Mouse (Mus musculus) mesoderm, embryonic 11.5 days (tissue): Measurements from ENCODE around the gene Gm17617.

Experiments
- DNase-seq: peaks from one replicate; pipeline ENCODE4 v3.0.0-alpha.2; 2012; ENCODE audit warnings: low read depth, low spot score

Gm17617 gene

DNA sequence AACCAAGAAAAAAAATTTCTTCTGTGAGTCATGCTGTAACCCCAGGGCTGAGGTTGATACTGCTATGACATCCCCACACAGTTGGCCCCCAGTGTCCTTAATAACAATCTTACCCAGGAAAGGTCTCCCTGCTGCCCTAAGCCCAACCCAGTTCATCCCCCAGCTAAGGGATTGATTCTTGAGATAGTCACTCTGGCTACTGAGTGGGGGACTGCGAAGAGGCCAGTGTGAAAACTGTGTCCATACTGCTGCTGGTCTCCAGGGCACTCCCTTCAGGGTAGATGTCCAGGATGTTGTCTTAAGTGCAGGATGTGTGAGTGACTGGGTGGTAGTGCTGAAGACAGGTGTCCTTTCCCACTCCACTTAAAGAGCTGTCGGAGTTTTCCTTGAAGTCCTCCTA lies at the start of gene Gm17617:
Gm17617 (minus strand) TSS at position 101 of the 400 bp plus-strand sequence.
- no peak for DNase-seq

DNA sequence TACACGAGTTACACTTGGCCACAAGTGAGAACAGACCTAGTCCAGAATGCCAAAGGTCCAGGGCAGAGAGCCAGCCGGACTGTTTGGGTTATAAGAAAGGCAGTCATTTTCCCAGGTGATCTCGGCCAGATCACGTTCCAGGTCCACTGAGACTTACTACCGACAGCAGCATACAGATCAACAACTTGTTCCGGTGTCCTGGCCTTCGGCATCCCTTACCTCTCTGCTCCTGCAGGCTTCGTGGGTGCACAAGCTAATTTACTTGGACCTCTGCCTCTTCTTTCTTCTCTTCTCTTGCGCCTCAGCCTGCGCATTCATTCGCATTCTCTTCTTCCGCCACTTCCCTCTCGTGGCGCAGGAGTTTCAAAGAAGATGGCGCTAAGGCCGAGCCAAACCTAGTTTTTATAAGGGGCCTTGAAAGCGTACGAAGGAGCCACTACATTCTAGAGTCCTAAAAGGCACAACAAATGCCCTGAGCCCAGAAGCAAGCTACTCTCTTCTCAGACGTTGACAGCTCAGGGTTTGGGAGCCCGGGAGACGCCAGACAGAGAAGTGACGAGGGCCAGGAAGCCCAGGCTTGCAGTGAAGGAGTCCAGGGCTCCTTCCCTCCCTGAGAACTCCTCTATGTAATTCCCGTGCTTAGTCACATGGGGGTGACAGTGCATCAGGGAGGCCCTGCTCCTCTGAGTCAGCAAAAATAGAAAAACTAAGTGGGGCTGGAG lies 49.0 kb upstream of the Gm17617 start:
- DNase-seq, result peak; percentile 64

DNA sequence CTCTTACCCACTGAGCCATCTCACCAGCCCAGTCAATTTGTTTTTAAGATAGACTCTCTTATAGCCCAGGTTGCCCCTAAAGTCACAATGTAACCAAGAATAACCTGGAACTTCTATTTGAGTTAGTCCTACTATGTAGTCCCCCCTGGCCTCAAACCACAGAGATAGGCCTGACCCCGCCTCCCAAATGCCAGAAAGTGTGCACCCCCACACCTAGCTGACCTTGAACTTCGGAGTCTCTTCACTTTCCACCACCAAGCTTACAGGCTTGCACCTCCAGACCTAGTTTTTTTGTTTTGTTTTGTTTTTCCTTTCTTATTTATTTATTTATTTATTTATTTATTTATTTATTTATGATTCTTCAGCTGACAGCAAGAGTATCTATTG lies 48.4 kb upstream of the Gm17617 start:
- DNase-seq, result no peak

DNA sequence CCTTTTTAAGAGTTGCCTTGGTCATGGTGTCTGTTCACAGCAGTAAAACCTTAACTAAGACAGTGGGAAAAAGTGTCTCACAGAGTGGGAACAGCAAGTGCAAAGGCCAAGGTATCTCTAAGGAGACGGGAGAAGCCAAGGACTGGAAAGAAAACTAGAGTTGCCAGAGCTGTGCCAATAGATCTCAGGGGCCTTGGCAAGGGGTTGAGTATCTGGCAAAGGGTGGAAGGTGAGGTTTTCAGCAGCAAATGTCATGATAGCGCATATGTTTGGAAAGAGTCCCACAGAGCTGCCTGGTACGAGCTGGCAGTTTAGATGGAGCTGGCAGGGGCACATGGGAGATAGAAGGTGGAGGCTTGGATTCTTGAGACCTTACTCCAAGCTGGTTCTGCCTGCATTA lies 46.2 kb upstream of the Gm17617 start:
- no peak for DNase-seq

DNA sequence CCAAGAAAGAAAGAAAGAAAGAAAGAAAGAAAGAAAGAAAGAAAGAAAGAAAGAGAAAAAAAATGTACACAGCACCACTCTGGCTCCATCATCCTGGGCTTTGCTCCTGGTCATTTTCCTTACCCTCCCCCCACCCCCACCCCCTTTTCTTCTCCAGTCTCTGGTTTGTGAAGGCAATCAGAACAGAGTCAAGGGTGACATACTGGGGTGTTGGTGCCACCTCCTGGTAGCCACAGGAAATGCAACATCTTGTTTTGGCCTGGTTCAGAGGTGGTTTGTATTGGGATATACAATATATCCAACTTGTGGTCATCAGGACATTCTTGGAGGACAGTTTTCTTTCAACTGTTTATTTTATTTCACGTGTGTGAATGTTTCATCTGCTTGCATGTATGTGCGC lies 45.2 kb upstream of the Gm17617 start:
- DNase-seq, result peak; percentile 86

DNA sequence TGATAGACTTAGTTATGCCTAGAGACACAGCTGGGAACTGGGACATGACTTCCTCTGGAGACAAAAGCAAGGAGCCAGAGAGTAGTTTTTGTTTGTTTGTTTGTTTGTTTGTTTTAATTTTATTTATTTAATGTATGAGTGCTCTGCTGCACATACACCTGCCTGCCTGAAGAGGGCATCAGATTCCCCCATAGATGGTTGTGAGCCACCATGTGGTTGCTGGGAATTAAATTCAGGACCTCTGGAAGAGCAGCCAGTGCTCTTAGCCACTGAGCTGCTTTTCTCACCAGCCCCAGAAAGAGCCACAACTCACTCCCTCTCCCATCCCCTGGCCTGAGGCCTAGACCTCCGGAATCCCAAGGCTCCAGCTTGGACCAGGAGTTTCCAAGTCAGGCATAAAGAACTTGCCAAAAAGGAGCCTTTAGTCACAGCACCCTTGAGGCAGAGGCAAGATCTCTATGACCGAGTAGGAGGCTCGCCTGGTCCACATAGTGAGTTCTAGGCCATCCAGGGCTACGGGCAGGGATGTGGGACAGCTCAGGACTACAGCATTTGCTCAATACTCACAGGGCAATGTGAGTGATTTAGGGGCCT lies 44.7 kb upstream of the Gm17617 start:
- DNase-seq, result no peak

DNA sequence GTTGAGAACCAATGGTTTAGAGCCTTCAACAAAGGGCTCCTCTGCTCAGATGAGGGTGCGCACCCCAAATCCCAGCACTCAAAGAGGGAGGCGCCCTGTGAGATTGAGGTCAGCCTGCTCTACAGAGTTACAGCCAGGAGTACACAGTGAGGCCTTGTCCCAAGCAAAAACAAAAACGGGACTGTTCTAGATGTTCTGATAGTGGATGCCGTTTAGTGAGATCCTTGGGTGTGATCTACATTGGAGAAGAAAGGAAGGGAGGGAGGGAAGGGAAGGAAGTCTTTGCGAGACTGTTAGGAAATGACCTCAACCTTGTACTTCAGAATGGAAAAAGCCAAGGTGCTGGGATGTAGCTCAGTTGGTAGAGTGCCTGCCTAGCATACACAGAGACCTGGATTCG lies 42.9 kb upstream of the Gm17617 start:
- no peak for DNase-seq

DNA sequence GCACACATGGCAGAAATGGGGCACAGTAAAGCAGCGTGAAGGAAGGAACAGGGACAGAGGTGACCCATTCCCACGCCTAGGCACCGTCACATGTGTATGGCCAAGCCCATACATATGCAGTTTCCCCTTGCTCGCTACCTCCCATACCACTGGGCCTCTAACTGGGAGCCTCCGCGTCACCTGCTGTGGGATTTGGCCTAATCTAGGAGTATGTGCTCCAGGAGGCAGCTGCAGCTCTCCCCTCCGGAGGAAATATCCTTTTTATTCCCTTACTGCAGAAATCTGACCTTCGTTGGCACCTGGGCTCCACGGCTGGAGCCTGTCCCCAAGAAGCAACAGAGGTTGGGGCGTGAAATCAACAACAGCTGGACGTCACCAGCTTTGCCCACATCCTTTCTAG lies 41.0 kb upstream of the Gm17617 start:
- peak; percentile 25 for DNase-seq

DNA sequence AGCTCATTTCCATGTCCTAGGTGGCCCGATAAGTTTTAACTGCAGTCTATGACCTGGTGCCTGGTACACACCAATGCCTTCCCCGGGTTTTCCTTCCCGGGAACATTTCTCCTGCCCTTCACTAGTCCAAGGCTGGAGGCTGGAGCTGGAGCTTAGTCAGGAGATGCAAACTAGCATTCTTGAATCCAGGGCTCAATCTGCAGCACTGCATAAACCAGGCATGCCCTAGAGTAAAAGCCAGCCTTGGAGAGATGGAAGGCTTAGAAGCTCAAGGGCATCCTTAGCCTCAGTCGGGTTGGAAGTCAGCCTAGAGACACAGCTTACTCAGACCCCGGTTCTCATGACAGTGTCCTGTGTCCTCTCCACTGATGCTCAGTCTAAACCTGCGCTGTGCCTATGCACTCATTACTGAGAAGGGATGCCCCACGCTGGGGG lies 39.0 kb upstream of the Gm17617 start:
- no peak for DNase-seq

DNA sequence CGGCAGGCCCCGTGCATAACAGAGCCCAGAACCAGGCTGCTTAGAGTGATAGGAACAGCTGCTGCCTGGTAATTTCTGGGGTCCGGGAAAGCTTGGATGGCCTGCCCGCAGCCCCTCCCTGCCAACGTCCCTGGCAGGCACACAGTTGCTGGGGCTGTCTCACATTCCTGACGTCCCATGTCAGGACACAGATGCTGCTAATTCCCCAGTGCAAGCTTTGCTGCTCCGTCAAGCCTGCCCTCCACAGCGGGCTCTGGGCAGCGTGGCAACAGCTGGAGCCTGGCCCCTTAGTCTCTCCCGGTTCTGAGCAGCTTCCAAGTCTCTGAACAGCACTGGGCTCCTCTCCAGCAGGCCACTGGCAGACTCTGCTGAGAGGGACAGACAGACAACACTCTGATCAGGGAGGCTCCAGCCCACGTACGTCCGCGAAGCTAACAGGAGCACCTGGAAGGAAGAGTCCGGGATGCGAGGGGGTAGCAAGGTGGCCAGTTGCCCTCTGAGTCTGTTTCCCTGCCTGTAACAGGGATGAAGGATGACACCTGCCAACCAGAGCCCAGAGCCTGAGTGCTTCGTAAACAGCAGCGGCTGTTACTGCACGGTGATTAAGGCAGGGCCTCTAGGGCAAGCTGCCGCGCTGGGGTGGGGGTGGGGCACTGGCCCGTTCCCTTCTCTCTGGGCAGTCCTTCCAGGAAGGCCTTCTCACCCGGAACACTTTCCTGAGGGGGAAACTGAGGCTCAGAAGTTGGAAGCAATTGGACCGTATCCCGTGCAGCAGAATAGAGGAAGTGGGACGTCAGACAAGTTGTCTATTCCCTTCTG lies 38.4 kb upstream of the Gm17617 start:
- peak; percentile 76 for DNase-seq

DNA sequence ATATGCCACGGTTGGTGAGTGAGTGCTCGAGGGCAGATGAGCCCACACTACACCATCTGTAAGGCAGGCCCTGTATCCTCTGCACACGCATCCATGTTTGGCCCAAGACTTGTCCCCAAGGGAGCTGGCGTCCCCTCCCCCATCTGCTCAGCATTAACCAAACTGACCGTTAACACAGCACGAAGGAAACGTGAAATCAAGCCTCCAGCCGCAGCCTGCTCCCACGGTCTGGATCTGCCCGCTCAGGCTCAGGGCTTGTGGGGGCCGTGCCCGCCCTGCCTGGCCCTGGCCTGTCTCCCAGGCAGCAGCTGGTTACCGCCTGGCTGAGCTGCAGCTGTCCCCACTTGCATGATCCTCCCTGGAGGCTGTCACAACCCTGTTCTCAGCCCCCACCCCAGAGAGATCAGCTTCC lies 35.6 kb upstream of the Gm17617 start:
- peak; percentile 49 for DNase-seq

DNA sequence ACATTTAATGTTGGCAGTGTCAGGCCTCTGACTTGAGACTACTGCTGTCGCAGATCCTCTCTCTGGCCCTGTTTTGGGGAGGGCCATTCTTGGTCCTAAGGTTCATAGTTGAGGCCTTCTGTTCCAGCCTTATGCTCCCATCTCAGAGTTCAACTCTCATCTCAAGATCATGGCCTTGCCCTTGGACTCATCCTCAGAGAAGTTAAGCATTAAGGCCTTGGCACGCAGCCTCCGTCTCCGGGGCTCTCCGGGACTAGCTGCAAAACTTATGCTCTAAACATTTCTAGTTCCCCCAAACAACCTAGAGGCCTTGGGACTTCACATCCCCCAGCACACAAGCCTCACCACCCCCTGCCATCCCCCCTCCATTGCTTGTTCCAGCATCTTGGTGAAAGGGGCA lies 34.9 kb upstream of the Gm17617 start:
- no peak for DNase-seq

DNA sequence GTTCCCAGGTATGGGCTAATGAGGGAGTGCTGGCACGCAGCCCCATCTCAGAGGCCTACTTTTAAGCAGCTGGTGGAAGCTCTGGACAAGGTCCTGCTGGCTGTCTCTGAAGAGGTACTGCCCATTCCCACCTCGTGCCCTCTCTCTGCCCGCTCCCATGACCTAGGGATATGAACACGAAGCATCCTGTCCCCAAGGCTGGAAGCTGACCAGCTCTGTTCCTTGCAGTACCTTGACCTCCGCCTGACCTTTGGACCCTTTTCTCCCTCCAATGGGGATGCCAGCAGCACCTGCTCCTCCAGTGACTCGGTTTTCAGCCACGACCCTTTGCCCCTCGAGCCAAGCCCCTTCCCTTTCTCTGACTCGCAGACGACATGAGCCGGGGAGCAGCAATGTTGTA lies 34.5 kb upstream of the Gm17617 start:
- DNase-seq, result no peak

DNA sequence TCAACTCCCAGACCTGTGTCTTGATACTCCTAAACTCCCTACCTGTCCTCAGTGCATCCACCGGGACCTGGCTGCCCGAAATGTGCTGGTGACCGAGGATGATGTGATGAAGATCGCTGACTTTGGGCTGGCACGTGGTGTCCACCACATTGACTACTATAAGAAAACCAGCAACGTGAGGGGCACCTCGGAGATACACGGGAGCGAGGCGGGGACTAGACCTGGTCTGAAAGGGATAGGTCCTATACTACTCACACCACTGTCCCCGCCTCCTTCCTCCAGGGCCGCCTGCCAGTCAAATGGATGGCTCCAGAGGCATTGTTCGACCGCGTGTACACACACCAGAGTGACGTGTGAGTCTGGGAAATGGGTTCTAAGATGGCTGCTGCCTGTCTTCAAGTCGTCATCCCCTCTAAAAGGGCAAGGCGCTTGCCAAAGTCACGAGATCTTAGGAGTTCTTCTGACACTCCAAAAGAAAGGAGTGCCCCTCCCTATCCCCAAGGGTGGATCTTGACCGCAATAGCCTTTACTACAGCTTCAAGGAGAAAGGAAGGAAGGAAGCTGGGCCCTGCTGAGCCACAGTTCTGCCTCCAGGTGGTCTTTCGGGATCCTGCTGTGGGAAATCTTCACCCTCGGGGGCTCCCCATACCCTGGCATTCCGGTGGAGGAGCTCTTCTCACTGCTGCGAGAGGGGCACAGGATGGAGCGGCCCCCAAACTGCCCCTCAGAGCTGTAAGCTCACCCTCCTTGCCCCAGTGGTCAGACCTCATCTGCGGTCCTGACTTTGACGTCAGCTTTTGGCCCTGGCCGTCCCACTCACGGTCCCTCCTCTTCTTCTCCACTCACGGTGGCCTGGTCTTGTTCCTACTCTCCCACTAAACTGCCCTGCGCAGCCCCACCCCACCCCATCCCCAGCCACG lies 33.7 kb upstream of the Gm17617 start:
- DNase-seq, result no peak

DNA sequence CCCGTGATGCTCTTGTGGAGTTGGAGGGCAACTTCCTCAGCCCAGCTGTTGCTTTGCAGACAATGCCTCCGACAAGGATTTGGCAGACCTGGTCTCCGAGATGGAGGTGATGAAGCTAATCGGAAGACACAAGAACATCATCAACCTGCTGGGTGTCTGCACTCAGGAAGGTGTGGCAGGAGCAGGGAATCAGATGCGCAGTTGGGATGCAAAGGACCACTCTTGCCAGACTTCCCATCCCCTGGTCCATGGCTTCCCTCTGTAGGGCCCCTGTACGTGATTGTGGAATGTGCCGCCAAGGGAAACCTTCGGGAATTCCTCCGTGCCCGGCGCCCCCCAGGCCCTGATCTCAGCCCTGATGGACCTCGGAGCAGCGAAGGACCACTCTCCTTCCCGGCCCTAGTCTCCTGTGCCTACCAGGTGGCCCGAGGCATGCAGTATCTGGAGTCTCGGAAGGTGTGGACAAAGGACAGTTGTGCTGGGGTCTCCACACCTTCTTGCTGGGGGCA lies 32.5 kb upstream of the Gm17617 start:
- DNase-seq, result no peak

DNA sequence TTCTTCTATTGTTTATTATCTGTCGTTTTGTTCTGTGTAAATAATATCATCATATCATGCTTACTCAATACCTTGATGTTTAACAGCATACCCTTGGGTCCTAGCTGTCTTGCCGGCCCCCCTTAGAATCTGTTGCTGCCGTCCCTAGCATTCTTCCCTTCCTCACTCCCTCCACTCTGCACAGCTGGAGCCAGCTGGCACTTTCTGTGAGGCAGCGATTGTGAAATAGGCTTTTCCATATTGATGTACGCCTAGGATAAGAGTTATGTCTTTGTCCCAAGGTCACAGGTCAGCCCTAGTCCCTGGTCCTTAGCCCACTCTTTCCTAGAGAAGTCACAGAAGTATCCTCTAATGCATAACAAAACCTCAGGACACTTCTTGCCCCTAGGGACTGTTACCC lies 30.2 kb upstream of the Gm17617 start:
- no peak for DNase-seq

DNA sequence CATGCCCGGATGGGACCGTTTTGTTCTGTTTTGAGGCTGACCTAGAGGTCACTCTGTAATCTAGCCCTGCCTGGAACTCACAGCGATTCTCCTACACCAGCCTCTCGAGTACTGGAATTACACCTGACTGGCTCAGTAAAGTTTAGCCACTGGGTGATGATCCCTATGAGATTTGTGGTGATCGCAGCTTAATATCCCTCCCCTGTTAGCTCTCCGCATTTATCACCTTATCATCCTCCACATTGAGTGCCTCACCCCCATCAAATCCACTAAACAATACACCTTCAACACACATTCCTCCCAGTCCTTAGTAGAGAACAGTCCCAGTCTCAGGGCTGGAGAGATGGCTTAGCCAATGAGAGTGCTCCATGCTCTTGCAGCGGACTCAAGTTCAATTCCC lies 29.0 kb upstream of the Gm17617 start:
- no peak for DNase-seq

DNA sequence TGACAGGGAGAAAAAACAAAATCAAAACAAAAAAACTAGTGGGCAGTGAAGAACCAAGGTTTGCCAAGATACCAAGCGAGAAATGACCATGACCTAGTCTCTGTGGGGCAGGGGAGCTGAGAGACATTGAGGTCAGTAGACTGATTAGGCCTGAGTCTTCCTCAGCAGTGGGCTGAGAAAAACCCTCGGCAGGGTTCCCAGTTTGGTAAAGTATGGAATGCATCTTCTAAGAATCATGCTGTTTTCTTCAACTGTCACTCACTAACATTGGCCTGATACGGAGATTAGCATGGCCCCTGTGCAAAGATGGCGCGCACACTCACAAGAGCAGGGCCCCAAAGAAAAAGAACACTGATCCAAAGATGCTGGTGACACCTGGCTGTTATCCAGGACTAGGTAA lies 20.6 kb upstream of the Gm17617 start:
- no peak for DNase-seq

DNA sequence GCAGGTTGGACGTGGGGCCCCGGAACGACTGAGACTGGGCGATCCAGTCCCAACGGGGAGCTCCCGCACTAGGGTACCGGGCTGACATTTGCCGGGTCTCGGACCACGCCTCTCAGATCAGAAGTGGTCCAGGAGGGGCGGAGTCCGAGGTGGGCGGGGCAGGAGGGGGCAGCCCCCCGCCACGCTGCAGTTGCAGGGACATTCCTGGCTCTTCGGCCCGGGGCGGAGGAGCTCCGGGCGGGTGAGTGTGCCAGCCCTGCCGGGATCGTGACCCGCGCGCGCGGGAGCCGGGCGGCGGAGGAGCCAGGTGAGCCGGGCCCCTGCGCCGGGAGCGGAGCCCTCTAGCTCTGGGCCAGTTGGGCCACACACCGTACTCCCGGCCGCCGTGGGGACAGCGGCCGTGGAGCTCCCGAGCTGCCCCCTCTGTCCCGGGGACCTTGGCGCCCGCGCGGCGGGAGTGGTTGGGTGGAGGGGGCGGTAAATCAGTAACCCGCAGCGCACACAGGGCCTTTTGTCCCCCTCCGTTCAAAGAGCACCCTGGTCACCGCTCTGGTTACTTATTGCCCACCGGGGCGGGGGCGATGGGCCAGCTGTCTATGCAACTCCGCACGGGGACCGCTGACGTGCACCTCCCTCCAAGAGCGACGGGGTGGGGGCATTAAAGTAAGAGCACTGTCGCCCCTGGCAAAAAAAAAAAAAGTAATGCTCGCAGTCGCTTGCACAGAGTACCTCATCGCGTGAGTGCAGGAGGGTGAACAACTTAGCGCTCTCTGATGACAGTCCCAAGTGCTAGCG lies 19.5 kb upstream of the Gm17617 start, which contains the start of gene Fgfr4:
Fgfr4 (plus strand) TSS at position 20 of the 795 bp plus-strand sequence.
- peak; percentile 75 for DNase-seq

DNA sequence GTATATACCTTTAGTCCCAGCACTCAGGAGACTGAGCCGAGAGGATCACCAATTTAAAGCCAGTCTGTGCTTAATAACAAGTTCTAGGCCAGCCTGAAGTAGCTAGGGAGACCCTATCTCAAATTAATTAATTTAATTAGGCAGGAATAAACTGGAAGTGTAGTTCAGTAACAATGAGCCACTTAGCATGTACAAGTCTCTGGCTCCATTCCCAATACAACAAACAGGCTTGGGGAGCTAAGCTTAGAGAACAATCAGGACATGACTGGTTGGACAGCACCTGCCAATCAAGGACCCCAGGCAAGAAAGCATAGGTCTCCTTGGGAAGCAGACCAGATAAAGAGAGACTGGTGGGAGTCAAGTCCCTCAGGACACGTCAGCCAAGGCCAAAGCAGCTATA lies 6.9 kb upstream of the Gm17617 start:
- DNase-seq, result no peak

DNA sequence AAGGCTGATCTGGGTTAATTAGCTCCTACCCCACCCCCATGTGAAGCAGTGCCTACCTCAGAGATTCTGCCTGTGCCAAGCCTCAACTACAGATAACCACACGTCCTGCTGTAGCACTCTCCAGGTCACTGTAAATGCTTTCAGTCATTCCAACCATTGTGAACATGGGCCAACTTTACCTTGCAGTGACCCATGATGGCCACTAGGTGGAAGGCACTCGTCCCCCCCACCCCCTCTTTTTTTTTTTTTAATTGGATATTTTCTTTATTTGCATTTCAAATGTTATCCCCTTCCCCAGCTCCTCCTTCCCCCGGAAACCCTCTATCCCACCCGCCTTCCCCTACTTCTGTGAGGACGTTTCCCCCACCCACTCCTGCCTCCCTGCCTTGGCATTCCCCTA lies 2.0 kb upstream of the Gm17617 start:
- DNase-seq, result peak; percentile 24
